Mouse (Mus musculus) stomach, postnatal 0 days (tissue): Measurements from ENCODE around the gene Slc13a1.

Experiments
- CTCF ChIP-seq: IDR thresholded peaks from 2 replicates; pipeline ENCODE4 v1.5.1; 2016; ENCODE audit warnings: antibody characterized with exemption, low read depth, mild to moderate bottlenecking, moderate library complexity
- EP300 ChIP-seq: optimal IDR thresholded peaks from 2 replicates; pipeline ENCODE3; 2016; ENCODE audit warnings: antibody characterized with exemption

- TF ChIP-seq CTCF = no peak
- TF ChIP-seq EP300 = no peak
Measured at GRCm38 (mm10) chr6:24122632-24123031, 45.3 kb downstream of the Slc13a1 start.
